Mouse (Mus musculus) limb, embryonic 15.5 days (tissue): ENCODE data around the gene Cuedc1. TPM values are rescaled to one million over a fixed set of nuclear protein-coding genes. Genes with fewer than 3 reads are reported as not detected.

Experiments used
- ATAC-seq: fragments of 200-750 bp; cut with Nextera tagmentation; 2 replicates; pipeline ENCODE4 v1.8.0; 2017; ENCODE audit warnings: low read depth, moderate TSS enrichment; ENCODE audit not compliant: insufficient number of reproducible peaks, low FRiP score, low TSS enrichment
- H3K27ac ChIP-seq: fragments of 300-500 bp; sonication (generic); 2 replicates; pipeline ENCODE4 v1.5.1; 2015; ENCODE audit warnings: moderate library complexity, mild to moderate bottlenecking, inconsistent platforms
- H3K27me3 ChIP-seq: fragments of 300-500 bp; sonication (generic); 2 replicates; pipeline ENCODE4 v1.6.1; 2015; ENCODE audit warnings: inconsistent platforms
- H3K36me3 ChIP-seq: fragments of 300-500 bp; sonication (generic); 2 replicates; pipeline ENCODE4 v1.6.1; 2015; ENCODE audit warnings: inconsistent platforms
- H3K4me1 ChIP-seq: fragments of 300-500 bp; sonication (generic); 2 replicates; pipeline ENCODE4 v1.6.1; 2015; ENCODE audit warnings: inconsistent platforms
- H3K4me2 ChIP-seq: fragments of 300-500 bp; sonication (generic); 2 replicates; pipeline ENCODE4 v1.6.1; 2015; ENCODE audit warnings: mild to moderate bottlenecking, inconsistent platforms
- H3K4me3 ChIP-seq: fragments of 300-500 bp; sonication (generic); 2 replicates; pipeline ENCODE4 v1.5.1; 2015; ENCODE audit warnings: mild to moderate bottlenecking, inconsistent platforms
- H3K9ac ChIP-seq: fragments of 300-500 bp; sonication (generic); 2 replicates; pipeline ENCODE4 v1.6.1; 2015; ENCODE audit warnings: inconsistent platforms
- H3K9me3 ChIP-seq: fragments of 300-500 bp; sonication (generic); 2 replicates; pipeline ENCODE4 v1.6.1; 2016; ENCODE audit warnings: inconsistent platforms
- WGBS: fragments of 180-500 bp; shearing (Covaris S2); methylation state at CpG from one replicate; pipeline ENCODE4 v1.1.7; 2015; 5-methylcytosine and 5-hydroxymethylcytosine counted together
- polyA plus RNA-seq: library from polyadenylated mRNA; unstranded; fragments of >200 nt; fragmentation: Nextera tagmentation; extraction: Ambion mirVana; gene quantifications from 2 replicates; pipeline ENCODE4 v1.2.1, GENCODE M21; 2015

Cuedc1 gene
- polyA plus RNA-seq, 1 experiment from 2014 or later = 32.1 TPM

DNA sequence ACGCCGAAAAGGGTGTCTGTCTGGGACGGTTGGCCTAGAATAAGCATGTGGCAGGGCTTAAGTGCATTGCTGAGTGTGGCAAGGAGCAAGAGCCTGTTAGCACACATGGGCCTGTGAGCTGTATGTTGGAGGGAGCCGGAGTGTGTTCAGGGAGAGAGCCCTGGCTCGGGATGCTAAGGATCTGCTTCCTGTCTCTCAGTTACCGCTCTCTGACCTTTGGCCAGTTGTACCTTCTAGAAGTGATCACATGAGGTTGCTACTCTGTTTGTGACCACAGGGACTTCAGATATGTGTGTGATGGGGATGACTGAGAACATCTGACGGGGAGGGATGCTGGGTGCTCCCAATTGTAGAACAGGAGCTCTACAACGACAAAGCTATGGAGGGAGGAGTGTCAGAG is 58.1 kb downstream of the Cuedc1 start:
- Histone ChIP-seq H3K4me1 (peaks cover 87% of the 10 kb centered on the region), H3K36me3 (no peaks in the 10 kb centered on the region; the same call in 1 of the 2 replicates), H3K9me3 (no peaks in the 10 kb centered on the region), H3K27ac (peak overlapping the region; percentile 14; the same call in 1 of the 2 replicates), H3K9ac (no peak overlapping the region), H3K4me3 (no peak overlapping the region), H3K27me3 (no peaks in the 10 kb centered on the region), H3K4me2 (no peak overlapping the region)
- 52% methylated on average over 8 of the region's 8 CpGs for whole genome bisulfite sequencing
- ATAC-seq = no peak

DNA sequence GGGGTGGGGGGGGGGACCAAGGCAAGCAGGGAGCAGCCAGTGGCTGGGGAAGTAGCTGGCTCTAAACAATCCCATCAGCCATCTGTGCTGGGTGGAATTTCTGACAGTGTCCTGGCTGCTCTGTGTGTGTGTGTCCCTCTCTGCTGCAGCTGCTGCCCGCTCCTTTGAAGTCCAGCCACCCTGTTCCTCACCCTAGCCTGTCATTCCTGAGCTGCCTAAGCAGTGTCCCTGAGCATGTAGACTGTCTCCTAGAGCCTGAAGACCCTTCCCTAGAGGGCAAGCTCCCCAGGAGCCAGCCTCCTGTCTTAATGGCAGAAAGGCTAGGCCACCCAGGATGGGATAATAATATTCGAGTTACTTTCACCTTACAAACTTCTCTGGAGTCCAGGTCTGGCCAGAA is 58.5 kb downstream of the Cuedc1 start:
- no peaks in the 10 kb centered on the region for H3K27me3 ChIP-seq
- no peak overlapping the region for H3K4me3 ChIP-seq
- H3K9ac ChIP-seq = no peak overlapping the region
- no peaks in the 10 kb centered on the region; the same call in 1 of the 2 replicates for H3K36me3 ChIP-seq
- ATAC-seq = no peak
- H3K9me3 ChIP-seq = no peaks in the 10 kb centered on the region
- WGBS = 36% methylated on average over 2 of the region's 2 CpGs
- no peak overlapping the region for H3K4me2 ChIP-seq
- H3K27ac ChIP-seq = 0 out of 2 replicates have a peak overlapping the region, but pooled peaks have one; percentile 27
- peaks cover 87% of the 10 kb centered on the region for H3K4me1 ChIP-seq

GRCm38 (mm10) chr11:88158842-88159246 is 61.0 kb downstream of the Cuedc1 start:
- no peak overlapping the region for H3K4me2 ChIP-seq
- WGBS = 57% methylated on average over 5 of the region's 5 CpGs
- H3K27ac ChIP-seq = peak overlapping the region; percentile 65
- H3K4me1 ChIP-seq = peaks cover 78% of the 10 kb centered on the region
- no peak overlapping the region for H3K4me3 ChIP-seq
- no peaks in the 10 kb centered on the region; the same call in 1 of the 2 replicates for H3K36me3 ChIP-seq
- H3K27me3 ChIP-seq = no peaks in the 10 kb centered on the region
- no peak overlapping the region for H3K9ac ChIP-seq
- H3K9me3 ChIP-seq = no peaks in the 10 kb centered on the region
- ATAC-seq = no peak

GRCm38 (mm10) chr11:88159389-88159788 is 61.5 kb downstream of the Cuedc1 start:
- no peaks in the 10 kb centered on the region for H3K27me3 ChIP-seq
- no peak overlapping the region; the same call in 1 of the 2 replicates for H3K4me2 ChIP-seq
- peak overlapping the region; percentile 65 for H3K27ac ChIP-seq
- no peak overlapping the region for H3K9ac ChIP-seq
- peaks cover 75% of the 10 kb centered on the region for H3K4me1 ChIP-seq
- no peaks in the 10 kb centered on the region; the same call in 1 of the 2 replicates for H3K36me3 ChIP-seq
- no peak overlapping the region for H3K4me3 ChIP-seq
- WGBS = 59% methylated on average over 11 of the region's 11 CpGs
- ATAC-seq = no peak
- H3K9me3 ChIP-seq = no peaks in the 10 kb centered on the region

DNA sequence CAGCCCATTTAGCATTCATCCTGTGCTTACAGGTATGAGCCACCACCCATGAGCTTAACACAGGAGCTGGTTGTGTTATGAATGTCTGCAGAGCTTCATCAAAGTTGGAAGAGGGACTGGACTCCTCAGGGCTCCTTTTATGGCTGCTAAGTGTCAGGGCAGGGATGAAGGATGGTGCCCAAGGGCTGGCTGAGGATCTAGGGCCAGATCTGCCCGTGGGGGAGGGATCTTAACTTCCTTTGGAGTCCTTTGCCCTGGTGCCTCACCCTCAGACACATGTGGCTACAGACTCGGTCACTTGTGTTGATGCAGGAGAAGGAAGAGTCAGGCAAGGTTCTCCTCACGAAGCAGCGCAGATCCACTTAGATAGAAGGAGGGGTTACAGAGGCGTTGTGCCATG is 62.5 kb downstream of the Cuedc1 start:
- 0 out of 2 replicates have a peak overlapping the region, but pooled peaks have one; percentile 71 for H3K27ac ChIP-seq
- ATAC-seq = no peak
- H3K36me3 ChIP-seq = no peaks in the 10 kb centered on the region; the same call in 1 of the 2 replicates
- 43% methylated on average over 5 of the region's 5 CpGs for WGBS
- H3K4me2 ChIP-seq = no peak overlapping the region
- H3K9ac ChIP-seq = no peak overlapping the region
- peaks cover 75% of the 10 kb centered on the region for H3K4me1 ChIP-seq
- H3K4me3 ChIP-seq = no peak overlapping the region
- no peaks in the 10 kb centered on the region for H3K27me3 ChIP-seq
- no peaks in the 10 kb centered on the region for H3K9me3 ChIP-seq

DNA sequence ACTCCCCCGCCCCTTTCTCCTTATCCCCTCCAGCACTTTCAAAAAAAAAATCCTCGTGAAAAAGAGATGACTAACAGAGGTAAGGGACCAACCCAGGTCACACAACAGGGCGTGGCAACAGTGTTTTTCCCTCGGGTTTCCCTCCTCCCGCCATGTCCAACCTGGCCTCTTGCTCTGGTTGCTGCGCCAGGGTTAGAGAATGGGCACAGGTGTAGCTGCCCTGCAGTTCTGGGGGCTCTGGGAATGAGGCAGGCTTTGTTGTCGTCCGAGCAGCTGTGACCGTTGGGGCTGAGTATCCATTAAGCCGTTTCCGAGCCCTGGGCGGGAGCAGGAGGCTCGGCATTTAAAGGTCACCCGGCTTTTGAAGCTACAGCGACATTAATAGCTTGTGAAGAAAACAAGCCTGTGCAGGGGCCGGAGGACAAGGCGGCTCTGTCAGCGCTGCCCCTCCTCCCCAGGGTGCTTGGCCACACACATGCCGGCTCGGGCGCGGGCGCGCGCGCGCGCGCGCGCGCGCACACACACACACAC is 63.3 kb downstream of the Cuedc1 start:
- Histone ChIP-seq H3K36me3 (no peaks in the 10 kb centered on the region; the same call in 1 of the 2 replicates), H3K4me3 (peak overlapping the region; percentile 35), H3K9me3 (no peaks in the 10 kb centered on the region), H3K27me3 (no peaks in the 10 kb centered on the region), H3K27ac (peak overlapping the region; percentile 71), H3K4me2 (peak overlapping the region; percentile 72), H3K4me1 (peaks cover 75% of the 10 kb centered on the region), H3K9ac (0 out of 2 replicates have a peak overlapping the region, but pooled peaks have one; percentile 20)
- WGBS = 2% methylated on average over 22 of the region's 33 CpGs
- ATAC-seq = peak; percentile 20; the same call in 1 of the 2 replicates

DNA sequence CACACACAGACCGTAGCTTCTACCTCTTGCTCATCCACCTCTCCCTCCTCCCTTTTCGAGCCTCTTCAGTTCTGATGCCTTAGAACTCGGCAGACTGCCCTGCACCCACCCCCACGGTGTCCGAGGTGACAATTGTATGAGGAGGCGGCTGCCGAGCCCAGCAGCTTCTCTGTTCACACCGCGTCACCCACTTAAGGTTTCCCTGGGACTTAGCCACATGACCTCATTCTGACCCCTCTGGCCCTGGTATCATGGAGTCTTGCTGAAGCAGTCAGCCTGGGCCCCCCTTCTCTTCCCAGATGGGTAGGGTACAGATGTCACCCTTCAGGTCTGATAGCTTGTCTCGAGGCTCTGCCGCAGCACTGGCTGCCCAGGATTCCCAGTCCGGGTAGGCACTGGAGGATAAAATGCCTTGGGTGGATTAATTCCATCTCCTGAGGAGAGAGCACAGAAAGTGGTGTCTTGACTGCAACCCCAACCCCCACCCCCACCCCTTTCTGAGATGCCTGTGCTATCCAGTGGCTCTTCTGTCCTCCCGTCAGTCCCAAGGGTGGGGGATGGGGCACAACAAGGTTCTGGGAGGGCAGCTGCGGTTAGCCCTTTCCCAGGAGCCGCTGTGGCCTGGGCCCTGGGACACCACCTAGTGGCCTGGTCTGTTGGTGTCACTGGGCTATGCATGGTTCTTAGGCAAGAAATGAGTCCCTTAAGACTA is 63.9 kb downstream of the Cuedc1 start:
- 10% methylated on average over 13 of the region's 15 CpGs for WGBS
- Histone ChIP-seq H3K4me1 (peaks cover 73% of the 10 kb centered on the region), H3K27ac (peak overlapping the region; percentile 44), H3K4me2 (peak overlapping the region; percentile 72), H3K27me3 (no peaks in the 10 kb centered on the region), H3K9me3 (no peaks in the 10 kb centered on the region), H3K4me3 (peak overlapping the region; percentile 35), H3K36me3 (no peaks in the 10 kb centered on the region; the same call in 1 of the 2 replicates), H3K9ac (no peak overlapping the region)
- no peak for ATAC-seq

GRCm38 (mm10) chr11:88162740-88163139 is 64.9 kb downstream of the Cuedc1 start:
- H3K4me3 ChIP-seq = no peak overlapping the region
- no peak overlapping the region for H3K9ac ChIP-seq
- no peaks in the 10 kb centered on the region for H3K36me3 ChIP-seq
- no peak for ATAC-seq
- peaks cover 70% of the 10 kb centered on the region for H3K4me1 ChIP-seq
- WGBS = 59% methylated on average over 4 of the region's 4 CpGs
- H3K27ac ChIP-seq = no peak overlapping the region
- no peaks in the 10 kb centered on the region for H3K27me3 ChIP-seq
- no peak overlapping the region for H3K4me2 ChIP-seq
- H3K9me3 ChIP-seq = no peaks in the 10 kb centered on the region

GRCm38 (mm10) chr11:88164213-88164723 is 66.4 kb downstream of the Cuedc1 start:
- Histone ChIP-seq H3K4me3 (no peak overlapping the region), H3K4me1 (peaks cover 58% of the 10 kb centered on the region), H3K36me3 (no peaks in the 10 kb centered on the region), H3K27ac (peak overlapping the region; percentile 83), H3K27me3 (0 out of 2 replicates have a peak, but pooled peaks cover 3% of the 10 kb centered on the region), H3K9ac (no peak overlapping the region), H3K4me2 (no peak overlapping the region; the same call in 1 of the 2 replicates), H3K9me3 (no peaks in the 10 kb centered on the region)
- no peak for ATAC-seq
- WGBS = 62% methylated on average over 7 of the region's 7 CpGs

GRCm38 (mm10) chr11:88164801-88165377 is 67.0 kb downstream of the Cuedc1 start:
- Histone ChIP-seq H3K4me3 (no peak overlapping the region), H3K27me3 (peaks cover 3% of the 10 kb centered on the region; the same call in 1 of the 2 replicates), H3K4me1 (peaks cover 57% of the 10 kb centered on the region), H3K36me3 (no peaks in the 10 kb centered on the region), H3K4me2 (peak overlapping the region; percentile 2; the same call in 1 of the 2 replicates), H3K9ac (no peak overlapping the region), H3K9me3 (no peaks in the 10 kb centered on the region), H3K27ac (peak overlapping the region; percentile 83)
- 9% methylated on average over 15 of the region's 15 CpGs for WGBS
- ATAC-seq = no peak

- Histone ChIP-seq H3K27ac (peak overlapping the region; percentile 83), H3K4me2 (peak overlapping the region; percentile 2; the same call in 1 of the 2 replicates), H3K27me3 (peaks cover 3% of the 10 kb centered on the region; the same call in 1 of the 2 replicates), H3K36me3 (no peaks in the 10 kb centered on the region), H3K9me3 (no peaks in the 10 kb centered on the region), H3K4me3 (no peak overlapping the region), H3K9ac (no peak overlapping the region), H3K4me1 (peaks cover 49% of the 10 kb centered on the region)
- ATAC-seq = no peak
- 34% methylated on average over 10 of the region's 10 CpGs for WGBS
Measured at GRCm38 (mm10) chr11:88165683-88166364, 68.0 kb downstream of the Cuedc1 start.
